Mouse (Mus musculus): ENCODE data around the gene Dtd2. TPM values are rescaled to one million over a fixed set of nuclear protein-coding genes. Genes with fewer than 3 reads are reported as not detected.
A peak's percentile ranks its signal among the peaks of the same experiment; 100 is the strongest.

The Dtd2 gene
- polyA plus RNA-seq, 1 experiment from 2014 or later: 21.9 TPM

DNA sequence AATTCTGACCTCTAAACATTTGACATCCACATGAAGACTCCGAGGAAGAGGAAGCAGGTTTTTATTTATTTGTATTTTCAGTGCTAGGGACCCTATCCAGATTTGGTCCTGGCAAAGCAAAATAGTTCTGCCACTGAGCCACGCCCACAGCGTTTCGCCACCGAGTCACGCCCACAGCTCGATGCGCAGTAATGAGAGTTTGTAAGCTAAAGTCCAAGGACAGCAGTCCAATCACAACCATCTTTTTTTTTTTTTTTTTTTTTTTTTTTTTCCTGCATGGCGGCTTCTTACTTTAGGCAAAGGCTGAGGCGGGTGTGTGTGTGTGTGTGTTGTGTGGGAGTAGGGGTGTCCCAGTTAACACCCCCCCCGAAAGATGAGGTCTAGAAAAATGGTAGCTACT lies 7.7 kb upstream of the Dtd2 start:
- WGBS: 84% methylated on average over 11 of the region's 11 CpGs
- Histone ChIP-seq H3K4me2 (ENCODE audit: low read depth) (no peak overlapping the region), H3K4me3 (ENCODE audit: low read depth, low read length) (no peak overlapping the region), H3K27me3 (ENCODE audit: control insufficient read depth, insufficient read depth, low read length) (no peaks in the 10 kb centered on the region), H3K4me1 (ENCODE audit: control insufficient read depth, insufficient read depth, low read length) (no peaks in the 10 kb centered on the region), H3K36me3 (ENCODE audit: control insufficient read depth, insufficient read depth, low read length) (no peaks in the 10 kb centered on the region), H3K9me3 (ENCODE audit: control insufficient read depth, low read length) (no peaks in the 10 kb centered on the region), H3K27ac (ENCODE audit: low read depth, low read length) (no peak overlapping the region), H3K9ac (ENCODE audit: low read length) (no peak overlapping the region)
- ATAC-seq (ENCODE audit: insufficient read depth, low FRiP score, low TSS enrichment): no peak
- DNase-seq (ENCODE audit: low spot score): no peak

DNA sequence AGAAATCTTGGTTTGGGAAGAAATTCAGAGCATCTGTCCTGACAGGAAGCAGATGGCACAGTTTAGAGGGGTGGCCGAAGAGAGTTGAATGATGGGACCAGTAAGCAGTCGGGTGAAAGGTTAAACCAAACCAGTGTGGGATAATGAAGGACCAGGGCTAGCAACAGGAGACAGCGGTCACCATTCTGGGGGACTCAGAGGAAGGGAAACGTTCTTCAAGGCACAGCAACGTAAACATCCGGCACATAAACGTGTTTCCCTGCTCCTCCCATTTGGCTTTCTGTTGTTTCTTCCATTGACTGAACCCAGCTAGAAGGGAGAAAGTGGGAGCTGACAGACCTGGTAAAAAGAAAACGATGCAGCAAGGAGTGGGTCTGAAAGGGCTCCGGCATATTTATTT lies 7.0 kb upstream of the Dtd2 start:
- 41% methylated on average over 9 of the region's 9 CpGs for WGBS
- no peak for DNase-seq (ENCODE audit: low spot score)
- Histone ChIP-seq H3K9ac (ENCODE audit: low read length) (no peak overlapping the region), H3K4me2 (ENCODE audit: low read depth) (no peak overlapping the region), H3K27me3 (ENCODE audit: control insufficient read depth, insufficient read depth, low read length) (no peaks in the 10 kb centered on the region), H3K36me3 (ENCODE audit: control insufficient read depth, insufficient read depth, low read length) (no peaks in the 10 kb centered on the region), H3K4me1 (ENCODE audit: control insufficient read depth, insufficient read depth, low read length) (no peaks in the 10 kb centered on the region), H3K27ac (ENCODE audit: low read depth, low read length) (no peak overlapping the region), H3K4me3 (ENCODE audit: low read depth, low read length) (no peak overlapping the region), H3K9me3 (ENCODE audit: control insufficient read depth, low read length) (no peaks in the 10 kb centered on the region)
- no peak for ATAC-seq (ENCODE audit: insufficient read depth, low FRiP score, low TSS enrichment)

DNA sequence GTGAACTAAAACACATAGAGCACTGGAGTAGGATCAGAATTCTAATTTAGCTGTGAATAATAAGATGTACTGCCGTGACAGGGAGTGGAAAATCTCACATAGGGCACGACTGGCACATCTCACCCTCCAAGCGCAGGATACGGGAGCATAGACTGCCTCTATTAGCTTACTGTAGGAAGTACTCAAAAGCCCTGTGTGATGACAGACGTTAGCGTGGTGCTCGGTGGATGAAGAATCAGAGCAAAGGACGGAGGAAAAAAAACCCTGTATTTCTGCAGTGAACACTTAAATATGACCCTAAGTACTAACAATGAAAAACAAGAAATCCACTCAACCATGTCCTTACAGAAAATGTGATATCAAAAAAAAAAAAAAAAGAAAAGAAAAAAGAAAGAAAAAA lies 5.9 kb upstream of the Dtd2 start:
- H3K4me2 ChIP-seq (ENCODE audit: low read depth): no peak overlapping the region
- H3K27me3 ChIP-seq (ENCODE audit: control insufficient read depth, insufficient read depth, low read length): no peaks in the 10 kb centered on the region
- WGBS: 81% methylated on average over 8 of the region's 8 CpGs
- H3K4me3 ChIP-seq (ENCODE audit: low read depth, low read length): no peak overlapping the region
- H3K27ac ChIP-seq (ENCODE audit: low read depth, low read length): no peak overlapping the region
- H3K9me3 ChIP-seq (ENCODE audit: control insufficient read depth, low read length): no peaks in the 10 kb centered on the region
- ATAC-seq (ENCODE audit: insufficient read depth, low FRiP score, low TSS enrichment): no peak
- no peaks in the 10 kb centered on the region for H3K4me1 ChIP-seq (ENCODE audit: control insufficient read depth, insufficient read depth, low read length)
- no peak overlapping the region for H3K9ac ChIP-seq (ENCODE audit: low read length)
- no peaks in the 10 kb centered on the region for H3K36me3 ChIP-seq (ENCODE audit: control insufficient read depth, insufficient read depth, low read length)
- DNase-seq (ENCODE audit: low spot score): no peak

DNA sequence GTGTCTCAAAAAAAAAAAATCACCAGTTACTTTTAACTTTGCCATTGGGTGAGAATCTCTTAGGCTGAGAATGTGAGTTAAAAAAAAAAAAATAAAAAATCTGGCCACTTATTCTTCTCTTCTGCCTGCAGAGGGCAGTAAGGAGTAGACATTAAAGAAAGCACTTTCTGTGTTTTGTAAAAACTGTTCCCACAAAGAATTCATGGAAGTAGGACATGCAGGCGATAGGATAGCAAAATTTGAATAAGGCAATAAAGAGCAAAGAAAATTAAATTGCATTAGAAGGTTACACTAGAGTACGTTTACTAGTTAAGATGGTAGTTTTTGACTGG lies 4.3 kb upstream of the Dtd2 start:
- Histone ChIP-seq H3K4me1 (ENCODE audit: control insufficient read depth, insufficient read depth, low read length) (no peaks in the 10 kb centered on the region), H3K4me3 (ENCODE audit: low read depth, low read length) (no peak overlapping the region), H3K36me3 (ENCODE audit: control insufficient read depth, insufficient read depth, low read length) (no peaks in the 10 kb centered on the region), H3K4me2 (ENCODE audit: low read depth) (no peak overlapping the region), H3K27ac (ENCODE audit: low read depth, low read length) (no peak overlapping the region), H3K27me3 (ENCODE audit: control insufficient read depth, insufficient read depth, low read length) (no peaks in the 10 kb centered on the region), H3K9me3 (ENCODE audit: control insufficient read depth, low read length) (no peaks in the 10 kb centered on the region), H3K9ac (ENCODE audit: low read length) (no peak overlapping the region)
- WGBS: 70% methylated on average over 2 of the region's 2 CpGs
- no peak for DNase-seq (ENCODE audit: low spot score)
- no peak for ATAC-seq (ENCODE audit: insufficient read depth, low FRiP score, low TSS enrichment)

GRCm38 (mm10) chr12:52009928-52010629 lies 3.8 kb upstream of the Dtd2 start:
- Histone ChIP-seq H3K27me3 (ENCODE audit: control insufficient read depth, insufficient read depth, low read length) (no peaks in the 10 kb centered on the region), H3K4me2 (ENCODE audit: low read depth) (peak overlapping the region; percentile 12; the same call in 1 of the 2 replicates), H3K27ac (ENCODE audit: low read depth, low read length) (no peak overlapping the region), H3K9me3 (ENCODE audit: control insufficient read depth, low read length) (no peaks in the 10 kb centered on the region), H3K9ac (ENCODE audit: low read length) (no peak overlapping the region), H3K36me3 (ENCODE audit: control insufficient read depth, insufficient read depth, low read length) (no peaks in the 10 kb centered on the region), H3K4me1 (ENCODE audit: control insufficient read depth, insufficient read depth, low read length) (no peaks in the 10 kb centered on the region), H3K4me3 (ENCODE audit: low read depth, low read length) (no peak overlapping the region)
- DNase-seq (ENCODE audit: low spot score) (peak; percentile 16), ATAC-seq (ENCODE audit: insufficient read depth, low FRiP score, low TSS enrichment) (no peak; the same call in 1 of the 2 replicates)
- 60% methylated on average over 15 of the region's 15 CpGs for WGBS

DNA sequence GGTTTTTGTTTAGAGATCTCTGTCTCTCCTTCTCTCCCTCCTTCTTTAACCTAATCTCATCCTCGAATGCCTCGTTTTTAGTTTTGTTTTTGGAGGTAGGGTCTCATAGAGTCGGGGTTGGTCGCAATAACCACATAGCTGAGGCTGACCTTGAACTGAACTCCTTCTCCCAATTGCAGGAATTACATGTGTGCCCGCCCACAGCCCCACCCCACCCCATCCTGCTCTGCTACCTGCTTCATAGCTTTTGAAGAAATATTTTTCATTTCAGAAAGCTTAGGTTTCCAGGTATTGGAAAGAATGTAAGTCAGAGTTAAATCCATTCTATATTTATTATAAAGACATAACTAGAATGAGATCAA lies 313 bp upstream of the Dtd2 start:
- no peaks in the 10 kb centered on the region for H3K36me3 ChIP-seq (ENCODE audit: control insufficient read depth, insufficient read depth, low read length)
- no peaks in the 10 kb centered on the region for H3K4me1 ChIP-seq (ENCODE audit: control insufficient read depth, insufficient read depth, low read length)
- DNase-seq (ENCODE audit: low spot score): no peak
- H3K9me3 ChIP-seq (ENCODE audit: control insufficient read depth, low read length): no peaks in the 10 kb centered on the region
- WGBS: 50% methylated on average over 5 of the region's 5 CpGs
- no peaks in the 10 kb centered on the region for H3K27me3 ChIP-seq (ENCODE audit: control insufficient read depth, insufficient read depth, low read length)
- ATAC-seq (ENCODE audit: insufficient read depth, low FRiP score, low TSS enrichment): peak; percentile 49
- H3K9ac ChIP-seq (ENCODE audit: low read length): no peak overlapping the region
- H3K4me2 ChIP-seq (ENCODE audit: low read depth): peak overlapping the region; percentile 53; the same call in 1 of the 2 replicates
- no peak overlapping the region for H3K27ac ChIP-seq (ENCODE audit: low read depth, low read length)
- peak overlapping the region; percentile 56; the same call in 1 of the 2 replicates for H3K4me3 ChIP-seq (ENCODE audit: low read depth, low read length)

- no peaks in the 10 kb centered on the region for H3K36me3 ChIP-seq (ENCODE audit: control insufficient read depth, insufficient read depth, low read length)
- ATAC-seq (ENCODE audit: insufficient read depth, low FRiP score, low TSS enrichment) (no peak), DNase-seq (ENCODE audit: low spot score) (no peak)
- H3K4me1 ChIP-seq (ENCODE audit: control insufficient read depth, insufficient read depth, low read length): no peaks in the 10 kb centered on the region
- WGBS: 96% methylated on average over 3 of the region's 3 CpGs
- no peaks in the 10 kb centered on the region for H3K27me3 ChIP-seq (ENCODE audit: control insufficient read depth, insufficient read depth, low read length)
- H3K4me2 ChIP-seq (ENCODE audit: low read depth): no peak overlapping the region
- H3K9ac ChIP-seq (ENCODE audit: low read length): no peak overlapping the region
- no peak overlapping the region for H3K4me3 ChIP-seq (ENCODE audit: low read depth, low read length)
- no peaks in the 10 kb centered on the region for H3K9me3 ChIP-seq (ENCODE audit: control insufficient read depth, low read length)
- H3K27ac ChIP-seq (ENCODE audit: low read depth, low read length): no peak overlapping the region
These were observed 3.6 kb downstream of the Dtd2 start for GRCm38 (mm10) chr12:52002746-52003145.

DNA sequence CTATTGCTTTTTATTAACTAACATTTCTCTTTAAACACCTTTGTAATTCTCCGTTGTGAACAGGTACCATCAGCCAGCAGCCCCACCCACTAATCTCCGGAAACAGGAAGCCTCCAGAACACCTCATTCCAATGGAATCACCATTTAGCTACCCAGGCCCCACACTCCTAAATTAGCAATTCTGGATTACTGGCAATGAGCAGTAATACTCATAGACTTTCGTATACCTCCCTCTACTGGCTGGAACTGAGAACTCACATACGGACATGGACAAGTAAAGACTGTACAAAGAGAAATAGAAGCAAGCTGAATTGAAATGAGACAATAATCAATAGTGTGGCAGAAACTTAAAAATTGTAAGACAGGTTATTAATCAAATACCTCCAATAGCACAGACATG lies 4.8 kb downstream of the Dtd2 start:
- Histone ChIP-seq H3K27me3 (ENCODE audit: control insufficient read depth, insufficient read depth, low read length) (no peaks in the 10 kb centered on the region), H3K4me2 (ENCODE audit: low read depth) (no peak overlapping the region), H3K4me3 (ENCODE audit: low read depth, low read length) (no peak overlapping the region), H3K9ac (ENCODE audit: low read length) (no peak overlapping the region), H3K27ac (ENCODE audit: low read depth, low read length) (no peak overlapping the region), H3K4me1 (ENCODE audit: control insufficient read depth, insufficient read depth, low read length) (no peaks in the 10 kb centered on the region), H3K9me3 (ENCODE audit: control insufficient read depth, low read length) (no peaks in the 10 kb centered on the region), H3K36me3 (ENCODE audit: control insufficient read depth, insufficient read depth, low read length) (no peaks in the 10 kb centered on the region)
- DNase-seq (ENCODE audit: low spot score) (peak; percentile 26), ATAC-seq (ENCODE audit: insufficient read depth, low FRiP score, low TSS enrichment) (no peak)
- 48% methylated on average over 4 of the region's 4 CpGs for WGBS

DNA sequence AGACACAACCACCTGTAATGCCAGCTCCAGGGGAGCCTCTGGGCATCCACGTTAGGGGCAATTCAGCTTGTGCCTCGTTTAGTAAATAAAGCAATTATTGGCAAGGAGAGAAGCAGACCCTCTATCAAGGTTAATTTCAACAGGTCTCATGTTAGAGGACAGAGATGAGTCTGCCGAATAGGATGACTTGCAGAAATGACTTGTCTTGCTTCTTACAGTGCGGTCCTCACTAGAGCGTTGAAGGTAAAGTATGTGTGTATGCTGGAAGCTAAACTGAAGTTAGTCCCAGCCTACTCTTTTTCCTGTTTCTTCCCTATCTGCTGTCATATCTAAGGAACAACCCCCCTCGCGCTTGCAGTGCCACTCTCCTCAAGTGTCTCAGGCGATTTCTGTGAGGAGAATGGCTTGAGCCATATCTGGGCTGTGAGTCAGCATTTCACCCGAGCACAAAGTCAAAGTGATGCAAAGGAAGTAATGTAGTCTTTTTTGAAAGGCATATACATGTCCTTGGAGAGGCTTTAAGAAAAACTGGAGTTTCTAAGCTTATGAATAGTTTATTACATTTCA lies 7.9 kb downstream of the Dtd2 start:
- no peak for DNase-seq (ENCODE audit: low spot score)
- H3K4me1 ChIP-seq (ENCODE audit: control insufficient read depth, insufficient read depth, low read length): no peaks in the 10 kb centered on the region
- H3K9ac ChIP-seq (ENCODE audit: low read length): no peak overlapping the region
- H3K36me3 ChIP-seq (ENCODE audit: control insufficient read depth, insufficient read depth, low read length): peaks cover 2% of the 10 kb centered on the region
- no peak overlapping the region for H3K4me2 ChIP-seq (ENCODE audit: low read depth)
- H3K9me3 ChIP-seq (ENCODE audit: control insufficient read depth, low read length): no peaks in the 10 kb centered on the region
- no peak for ATAC-seq (ENCODE audit: insufficient read depth, low FRiP score, low TSS enrichment)
- WGBS: 92% methylated on average over 9 of the region's 9 CpGs
- no peak overlapping the region for H3K4me3 ChIP-seq (ENCODE audit: low read depth, low read length)
- H3K27ac ChIP-seq (ENCODE audit: low read depth, low read length): no peak overlapping the region
- H3K27me3 ChIP-seq (ENCODE audit: control insufficient read depth, insufficient read depth, low read length): no peaks in the 10 kb centered on the region
